Mouse (Mus musculus) MEL (cell line): ENCODE data around the gene Itk.

ENCODE experiments used
- CTCF ChIP-seq, 3 experiments: IDR thresholded peaks in 2 of 3; conservative IDR thresholded peaks in 1 of 3; 2 replicates each; pipeline ENCODE4 v1.5.1; 2011 to 2012; ENCODE audit warnings: low read length in 3 of 3, low read depth in 2 of 3, mild to moderate bottlenecking in 2 of 3, improper control_type of control experiment in 1 of 3, inconsistent platforms in 1 of 3, mixed read lengths in 1 of 3, moderate library complexity in 1 of 3; ENCODE audit not compliant: control insufficient read depth in 1 of 3, insufficient read depth in 1 of 3, poor library complexity in 1 of 3, severe bottlenecking in 1 of 3
- E2F4 ChIP-seq: IDR thresholded peaks from 2 replicates; pipeline ENCODE4 v1.6.1; 2011; ENCODE audit warnings: low read depth, low read length, improper control_type of control experiment, borderline replicate concordance
- GATA1 ChIP-seq: IDR thresholded peaks from 2 replicates; pipeline ENCODE4 v1.6.1; 2011; ENCODE audit warnings: low read depth, low read length, improper control_type of control experiment
- NELFE ChIP-seq: IDR thresholded peaks from 2 replicates; pipeline ENCODE4 v1.6.1; 2011; ENCODE audit warnings: low read depth, low read length, improper control_type of control experiment
- USF2 ChIP-seq, 2 experiments: IDR thresholded peaks; 2 replicates each; pipeline ENCODE4 v1.6.1; 2011 to 2012; ENCODE audit warnings: improper control_type of control experiment in 2 of 2, low read length in 2 of 2, borderline replicate concordance in 1 of 2, inconsistent platforms in 1 of 2, low read depth in 1 of 2, mild to moderate bottlenecking in 1 of 2; ENCODE audit not compliant: insufficient read depth in 1 of 2

DNA sequence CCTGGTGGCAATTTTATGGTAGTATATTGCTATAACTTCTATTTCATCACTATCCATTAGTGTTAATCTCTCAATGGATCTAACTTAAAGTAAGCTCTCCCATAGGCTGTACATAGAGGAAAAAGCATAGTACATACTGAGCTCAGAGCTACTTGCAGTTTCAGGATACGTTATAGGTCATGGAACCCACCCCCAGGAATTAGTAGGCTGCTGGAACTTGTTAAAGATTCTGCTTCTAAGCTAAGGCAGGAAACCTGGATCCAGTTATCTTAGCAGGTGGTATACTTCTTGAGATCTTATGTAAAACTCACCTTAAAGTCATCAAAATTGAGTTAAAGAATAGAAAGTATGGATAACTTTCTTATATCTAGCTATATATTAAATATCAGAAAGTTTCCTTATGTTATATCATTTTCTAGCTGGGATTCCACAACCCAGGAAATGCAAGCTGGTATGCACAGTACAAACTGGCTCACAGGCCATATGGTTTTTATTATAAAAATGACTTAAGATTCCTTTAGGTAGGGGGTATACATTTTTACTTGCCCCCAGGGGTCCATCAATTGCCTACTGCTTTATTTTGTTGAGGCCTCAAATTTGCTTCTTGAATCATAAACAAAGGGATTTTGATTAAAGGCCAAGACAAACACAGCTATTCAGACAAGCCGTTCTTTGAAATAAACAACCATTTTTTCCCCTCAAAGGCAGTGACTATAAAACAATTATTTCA, 39.5 kb downstream of the Itk start:
- TF ChIP-seq CTCF (IDR thresholded peaks at IDR 0.05 in 2 of 3, conservative IDR thresholded peaks at IDR 0.05 in 1 of 3; ENCODE audit: control insufficient read depth in 1 of 3, insufficient read depth in 1 of 3, low read depth in 2 of 3, low read length in 3 of 3, poor library complexity in 1 of 3, severe bottlenecking in 1 of 3) (no peak), E2F4 (no peak), USF2 (IDR thresholded peaks at IDR 0.05; ENCODE audit: borderline replicate concordance in 1 of 2, insufficient read depth in 1 of 2, low read depth in 1 of 2, low read length in 2 of 2) (no peak), GATA1 (no peak), NELFE (no peak)
